Mouse (Mus musculus) MEL (cell line): ENCODE data around the gene Daam1.
"Not testable (repeated sequence)": the region's sequence is repeated elsewhere in the genome, so short reads cannot be mapped to it uniquely, and the experiment has no call there.

ENCODE experiments used
- CTCF ChIP-seq, 3 experiments: IDR thresholded peaks in 2 of 3; conservative IDR thresholded peaks in 1 of 3; 2 replicates each; pipeline ENCODE4 v1.5.1; 2011 to 2012; ENCODE audit warnings: low read length in 3 of 3, low read depth in 2 of 3, mild to moderate bottlenecking in 2 of 3, improper control_type of control experiment in 1 of 3, inconsistent platforms in 1 of 3, mixed read lengths in 1 of 3, moderate library complexity in 1 of 3; ENCODE audit not compliant: control insufficient read depth in 1 of 3, insufficient read depth in 1 of 3, poor library complexity in 1 of 3, severe bottlenecking in 1 of 3
- EP300 ChIP-seq, 2 experiments: IDR thresholded peaks; 2 replicates each; pipeline ENCODE4 v1.6.1; 2011; ENCODE audit warnings: improper control_type of control experiment in 2 of 2, low read length in 2 of 2, low read depth in 1 of 2, mild to moderate bottlenecking in 1 of 2
- GABPA ChIP-seq: IDR thresholded peaks from 2 replicates; pipeline ENCODE4 v1.6.1; 2012; ENCODE audit warnings: low read depth, mild to moderate bottlenecking, inconsistent platforms, low read length, improper control_type of control experiment, moderate library complexity
- HCFC1 ChIP-seq: IDR thresholded peaks from 2 replicates; pipeline ENCODE4 v1.6.1; 2012; ENCODE audit warnings: low read depth, mild to moderate bottlenecking, inconsistent platforms, low read length, improper control_type of control experiment, moderate library complexity
- JUND ChIP-seq: IDR thresholded peaks from 2 replicates; pipeline ENCODE4 v1.6.1; 2011; ENCODE audit warnings: low read depth, mild to moderate bottlenecking, improper control_type of control experiment, low read length
- KAT2A ChIP-seq: conservative IDR thresholded peaks from 2 replicates; pipeline ENCODE4 v1.6.1; 2012; ENCODE audit warnings: low read depth, low read length, improper control_type of control experiment, inconsistent platforms
- MAX ChIP-seq: IDR thresholded peaks from 2 replicates; pipeline ENCODE4 v1.6.1; 2011; ENCODE audit warnings: low read length, improper control_type of control experiment
- MAZ ChIP-seq: IDR thresholded peaks from 2 replicates; pipeline ENCODE4 v1.6.1; 2012; ENCODE audit warnings: low read depth, mild to moderate bottlenecking, inconsistent platforms, low read length, improper control_type of control experiment
- MYB ChIP-seq: IDR thresholded peaks from 2 replicates; pipeline ENCODE4 v1.6.1; 2011; ENCODE audit warnings: mild to moderate bottlenecking, low read depth, low read length, improper control_type of control experiment
- POLR2A ChIP-seq, 2 experiments: IDR thresholded peaks; 2 replicates each; pipeline ENCODE4 v1.6.1; 2011 to 2012; ENCODE audit warnings: low read length in 2 of 2, mild to moderate bottlenecking in 2 of 2, control low read depth in 1 of 2, improper control_type of control experiment in 1 of 2, low read depth in 1 of 2, moderate library complexity in 1 of 2; ENCODE audit not compliant: control insufficient read depth in 1 of 2, insufficient read depth in 1 of 2, poor library complexity in 1 of 2
- POLR2AphosphoS2 ChIP-seq: IDR thresholded peaks from 2 replicates; pipeline ENCODE4 v1.6.1; 2011; ENCODE audit warnings: low read length, improper control_type of control experiment
- TBP ChIP-seq: IDR thresholded peaks from 2 replicates; pipeline ENCODE4 v1.8.0; 2011; ENCODE audit warnings: low read depth, low read length, improper control_type of control experiment
- ZKSCAN1 ChIP-seq: IDR thresholded peaks from 2 replicates; pipeline ENCODE4 v1.6.1; 2012; ENCODE audit warnings: low read depth, mild to moderate bottlenecking, inconsistent platforms, low read length, improper control_type of control experiment, moderate library complexity

DNA sequence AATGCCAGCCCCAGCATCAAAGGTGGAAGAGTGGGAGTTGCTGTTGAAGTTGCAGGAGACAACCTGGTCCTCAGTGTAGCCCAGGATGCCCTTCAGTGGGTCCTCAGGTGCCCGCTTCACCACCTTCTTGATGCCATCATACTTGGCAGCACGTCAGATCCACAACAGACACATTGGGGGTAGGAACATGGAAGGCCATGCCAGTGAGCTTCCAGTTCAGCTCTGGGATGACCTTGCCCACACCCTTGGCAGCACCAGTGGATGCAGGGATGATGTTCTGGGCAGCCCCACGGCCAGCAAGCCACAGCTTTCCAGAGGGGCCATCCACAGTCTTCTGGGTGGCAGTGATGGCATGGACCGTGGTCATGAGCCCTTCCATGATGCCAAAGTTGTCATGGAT lies 15.5 kb downstream of the Daam1 start:
- TF ChIP-seq POLR2A (IDR thresholded peaks at IDR 0.05; ENCODE audit: control insufficient read depth in 1 of 2, insufficient read depth in 1 of 2, low read depth in 1 of 2, low read length in 2 of 2, poor library complexity in 1 of 2); CTCF (IDR thresholded peaks at IDR 0.05 in 2 of 3, conservative IDR thresholded peaks at IDR 0.05 in 1 of 3; ENCODE audit: control insufficient read depth in 1 of 3, insufficient read depth in 1 of 3, low read depth in 2 of 3, low read length in 3 of 3, poor library complexity in 1 of 3, severe bottlenecking in 1 of 3); MAX; POLR2AphosphoS2; JUND; GABPA; MYB; HCFC1; TBP; EP300 (IDR thresholded peaks at IDR 0.05; ENCODE audit: low read depth in 1 of 2, low read length in 2 of 2); KAT2A; MAZ; ZKSCAN1: not testable (repeated sequence)
